ENCODE assay signal across 12 mouse cellular contexts in genomic region chr19:59697628-59698027, GRCm38 (mm10).
DNase-seq lines count a peak whose midpoint lies in the region; ATAC-seq and TF ChIP-seq lines count a peak whose summit lies in the region.
"Had no signal": no experiment of that assay in that cellular context is flagged by ENCODE, and none has a peak within 500 bp of the region (broad histone marks: within the 10 kb centered on the region; RNA-seq: fewer than 3 reads in every experiment).

No protein-coding gene starts in this region.

- peak; percentile 97 for ATAC-seq in forebrain, embryonic 13.5 days
- ATAC-seq in kidney, embryonic 14.5 days (ENCODE audit: low FRiP score, low TSS enrichment) = peak; percentile 80
- no peak for ATAC-seq in inflammation-experienced regulatory T-cells, adult 6 months

- 5% methylated on average over 5 of the region's 5 CpGs for whole genome bisulfite sequencing in forebrain, embryonic 13.5 days
- 45% methylated on average over 5 of the region's 5 CpGs for WGBS in kidney, embryonic 14.5 days
- whole genome bisulfite sequencing in thymus, adult 2 months = 87% methylated on average over 5 of the region's 5 CpGs

- no peak overlapping the region for H3K4me3 ChIP-seq in forebrain, embryonic 13.5 days
- no peak overlapping the region for H3K4me3 ChIP-seq in kidney, embryonic 14.5 days (ENCODE audit: low read length)
- no peak overlapping the region for H3K4me3 ChIP-seq in thymus, adult 2 months (ENCODE audit: control insufficient read depth, insufficient read depth, low read length)
- H3K4me3 ChIP-seq: heart, embryonic 15.5 days; liver, embryonic 15.5 days; neural tube, embryonic 13.5 days had no signal

- TF ChIP-seq POLR2A in brain, embryonic 14.5 days (IDR thresholded peaks at IDR 0.05; ENCODE audit: borderline replicate concordance, extremely low read depth, insufficient read depth, insufficient read length, poor library complexity, severe bottlenecking) = no peak
- TF ChIP-seq POLR2A in thymus, adult 2 months (IDR thresholded peaks at IDR 0.05; ENCODE audit: control insufficient read depth, extremely low read depth, insufficient read depth, low read length, poor library complexity) = no peak

- peaks cover 14% of the 10 kb centered on the region for H3K4me1 ChIP-seq in forebrain, embryonic 13.5 days
- no peaks in the 10 kb centered on the region; the same call in 1 of the 2 replicates for H3K4me1 ChIP-seq in kidney, embryonic 14.5 days (ENCODE audit: control insufficient read depth, insufficient read depth, low read length)
- no peaks in the 10 kb centered on the region for H3K4me1 ChIP-seq in thymus, adult 2 months (replicated peaks; ENCODE audit: control insufficient read depth, insufficient read depth, low read length)
- H3K4me1 ChIP-seq: heart, embryonic 15.5 days; liver, embryonic 15.5 days; neural tube, embryonic 13.5 days had no signal

- no peaks in the 10 kb centered on the region for H3K9me3 ChIP-seq in forebrain, embryonic 13.5 days (replicated peaks)
- no peaks in the 10 kb centered on the region for H3K9me3 ChIP-seq in kidney, embryonic 14.5 days (ENCODE audit: control insufficient read depth, low read length)
- H3K9me3 ChIP-seq: heart, embryonic 15.5 days; liver, embryonic 15.5 days; neural tube, embryonic 13.5 days had no signal

- intact Hi-C loops in left cerebral cortex, postnatal 14 days (cut with DNase I) = no loop called here

- H3K27ac ChIP-seq in forebrain, embryonic 13.5 days = no peak overlapping the region
- H3K27ac ChIP-seq in kidney, embryonic 14.5 days (ENCODE audit: low read depth, low read length) = no peak overlapping the region; the same call in 1 of the 2 replicates
- no peak overlapping the region for H3K27ac ChIP-seq in thymus, adult 2 months (ENCODE audit: control insufficient read depth, insufficient read depth, low read length)
- H3K27ac ChIP-seq: heart, embryonic 15.5 days; liver, embryonic 15.5 days; neural tube, embryonic 13.5 days had no signal

- peaks cover 13% of the 10 kb centered on the region for H3K27me3 ChIP-seq in forebrain, embryonic 13.5 days
- H3K27me3 ChIP-seq in kidney, embryonic 14.5 days (ENCODE audit: control insufficient read depth, insufficient read depth, low read length) = no peaks in the 10 kb centered on the region
- no peaks in the 10 kb centered on the region for H3K27me3 ChIP-seq in thymus, adult 2 months (ENCODE audit: control insufficient read depth, insufficient read depth, low read length)
- H3K27me3 ChIP-seq: heart, embryonic 15.5 days; liver, embryonic 15.5 days; neural tube, embryonic 13.5 days had no signal

- H3K36me3 ChIP-seq in forebrain, embryonic 13.5 days (ENCODE audit: poor library complexity, severe bottlenecking) = no peaks in the 10 kb centered on the region
- H3K36me3 ChIP-seq in kidney, embryonic 14.5 days (ENCODE audit: control insufficient read depth, insufficient read depth, low read length) = no peaks in the 10 kb centered on the region
- H3K36me3 ChIP-seq in thymus, adult 2 months (ENCODE audit: control insufficient read depth, insufficient read depth, low read length) = no peaks in the 10 kb centered on the region
- H3K36me3 ChIP-seq: heart, embryonic 15.5 days; liver, embryonic 15.5 days; neural tube, embryonic 13.5 days had no signal

- no peak for TF ChIP-seq CTCF in brain, embryonic 14.5 days (IDR thresholded peaks at IDR 0.05; ENCODE audit: borderline replicate concordance, extremely low read depth, insufficient read depth, insufficient read length)
- TF ChIP-seq CTCF in thymus, adult 2 months (IDR thresholded peaks at IDR 0.05; ENCODE audit: borderline replicate concordance, control insufficient read depth, extremely low read depth, insufficient read depth, low read length, poor library complexity) = no peak

- no peak overlapping the region for H3K9ac ChIP-seq in forebrain, embryonic 13.5 days
- H3K9ac ChIP-seq in kidney, embryonic 14.5 days (ENCODE audit: low read depth, low read length) = no peak overlapping the region
- H3K9ac ChIP-seq: heart, embryonic 15.5 days; liver, embryonic 15.5 days; neural tube, embryonic 13.5 days had no signal

- no peak overlapping the region for H3K4me2 ChIP-seq in forebrain, embryonic 13.5 days
- no peak overlapping the region for H3K4me2 ChIP-seq in kidney, embryonic 14.5 days (replicated peaks; ENCODE audit: low read depth, low read length)
- H3K4me2 ChIP-seq: heart, embryonic 15.5 days; liver, embryonic 15.5 days; neural tube, embryonic 13.5 days had no signal

- DNase-seq in brain, embryonic 14.5 days (ENCODE audit: low read depth) = peak; percentile 95
- peak; percentile 23 to 46 for DNase-seq in left cerebral cortex, postnatal 14 days (ENCODE audit: low spot score in 2 of 2)
- no peak for DNase-seq in testis, postnatal 10 days (ENCODE audit: low spot score)
- DNase-seq in thymus, adult 2 months = no peak
- DNase-seq in thymus, postnatal 0 days (ENCODE audit: low spot score) = no peak
- DNase-seq: cerebellum, adult 11 months had no signal

Comparison
In these comparisons a context has a peak if more than half of its experiments do, and no peak if none do; other contexts are left out.
1. DNase-seq: peak in brain, embryonic 14.5 days (single experiment) and left cerebral cortex, postnatal 14 days (2 of 2); none in testis, postnatal 10 days (single experiment), thymus, adult 2 months (single experiment) and thymus, postnatal 0 days (single experiment).